Mouse (Mus musculus): Measurements from ENCODE around the gene Gstp3. TPM values are rescaled to one million over a fixed set of nuclear protein-coding genes. Genes with fewer than 3 reads are reported as not detected.

The Gstp3 gene
- total RNA-seq, 2 experiments from 2014 or later: not detected

DNA sequence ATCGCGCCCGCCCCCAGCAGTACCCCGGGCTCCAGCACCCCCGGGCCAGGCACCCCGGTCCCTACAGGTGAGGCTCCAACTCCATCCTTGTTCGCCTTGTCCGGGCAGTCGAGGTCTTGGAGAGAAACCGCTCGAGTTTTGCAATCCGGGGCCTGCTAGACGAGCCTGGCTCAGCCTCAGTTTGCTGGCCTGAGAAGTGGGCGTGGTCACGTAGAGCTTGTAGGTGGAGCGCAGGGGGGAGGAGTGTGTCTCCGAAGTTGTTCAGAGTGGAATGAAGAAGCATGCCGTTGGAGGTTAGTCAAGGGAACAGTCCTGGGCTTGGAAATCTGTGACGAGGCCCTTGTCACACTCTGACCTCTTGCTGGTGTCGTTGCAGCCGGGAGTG lies 38.1 kb upstream of the Gstp3 start:
- no peak for TF ChIP-seq CTCF (conservative IDR thresholded peaks at IDR 0.05)
- peak overlapping the region; percentile 98 for H3K27ac ChIP-seq
- peak in 1 of 2 experiments; percentile 49 for DNase-seq (ENCODE audit: low spot score in 2 of 2)
- H3K4me3 ChIP-seq: peak overlapping the region; percentile 73

DNA sequence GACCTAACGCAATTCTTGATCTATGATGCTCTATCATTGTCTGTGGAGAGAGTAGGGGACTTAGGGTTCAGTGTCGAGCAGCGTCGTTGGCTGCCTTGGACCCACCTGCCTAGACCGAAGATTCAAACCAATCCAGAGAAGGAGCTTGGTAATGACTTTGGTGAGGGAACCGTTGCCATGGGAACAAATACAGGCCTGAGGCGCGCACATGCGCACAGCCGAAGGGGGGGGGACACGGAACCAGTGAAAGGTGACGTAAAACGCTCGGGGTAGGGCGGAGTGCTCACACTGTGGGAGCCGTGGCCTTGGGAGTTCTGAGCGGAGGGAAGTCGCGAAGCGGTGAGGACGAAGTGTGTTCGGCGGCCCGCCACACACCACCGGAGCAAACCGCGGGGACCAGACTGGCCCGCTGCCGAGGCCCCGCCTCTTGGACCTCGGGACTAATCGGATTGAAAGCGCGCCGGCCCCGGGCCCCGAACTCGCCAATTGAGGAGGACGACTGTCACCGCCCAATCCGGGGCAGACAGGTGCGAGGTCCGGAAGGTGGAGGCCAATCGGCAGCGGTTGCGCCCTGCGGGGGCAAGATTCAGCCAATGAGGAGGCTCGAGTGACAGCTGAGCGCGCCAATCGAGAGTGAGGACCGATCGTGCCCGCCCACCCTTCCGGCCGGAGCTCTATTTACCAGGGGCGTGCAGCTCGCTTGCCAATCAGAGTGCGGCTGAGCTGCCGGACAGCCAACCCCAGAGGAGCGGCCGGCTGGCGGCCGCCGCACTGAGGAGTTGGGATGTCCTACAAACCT lies 37.5 kb upstream of the Gstp3 start, which contains the start of gene Cdk2ap2:
Gene Cdk2ap2 (plus strand): TSS at position 541 of the 799 bp plus-strand sequence.
- TF ChIP-seq CTCF (conservative IDR thresholded peaks at IDR 0.05): no peak
- peak within 1 kb of the TSS; percentile 98 for H3K27ac ChIP-seq
- H3K4me3 ChIP-seq: peak within 1 kb of the TSS; percentile 73
- DNase-seq (ENCODE audit: low spot score in 2 of 2): peak; percentile 100

DNA sequence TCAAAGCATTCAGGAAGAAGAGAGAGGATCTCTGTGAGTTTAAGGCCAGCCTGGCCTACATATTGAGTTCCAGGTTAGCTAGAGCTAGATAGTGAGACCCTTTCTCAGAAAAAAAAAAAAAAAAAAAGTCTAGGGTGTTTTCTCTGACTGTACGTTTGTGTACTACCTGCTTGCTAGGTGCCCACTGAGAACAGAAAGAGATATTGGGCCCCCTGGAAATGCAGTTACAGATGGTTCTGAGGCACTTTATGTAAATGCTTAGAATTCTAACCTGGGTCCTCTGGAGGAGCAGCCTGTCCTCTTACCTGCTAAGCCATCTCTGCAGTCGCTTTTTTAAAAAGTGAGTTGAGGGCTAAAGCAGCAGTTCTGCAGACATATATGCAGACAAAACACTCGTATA lies 36.4 kb upstream of the Gstp3 start:
- Histone ChIP-seq H3K27ac (peak overlapping the region; percentile 98), H3K4me3 (no peak overlapping the region; the same call in 1 of the 2 replicates)
- TF ChIP-seq CTCF (conservative IDR thresholded peaks at IDR 0.05): no peak
- no peak for DNase-seq (ENCODE audit: low spot score in 2 of 2)

DNA sequence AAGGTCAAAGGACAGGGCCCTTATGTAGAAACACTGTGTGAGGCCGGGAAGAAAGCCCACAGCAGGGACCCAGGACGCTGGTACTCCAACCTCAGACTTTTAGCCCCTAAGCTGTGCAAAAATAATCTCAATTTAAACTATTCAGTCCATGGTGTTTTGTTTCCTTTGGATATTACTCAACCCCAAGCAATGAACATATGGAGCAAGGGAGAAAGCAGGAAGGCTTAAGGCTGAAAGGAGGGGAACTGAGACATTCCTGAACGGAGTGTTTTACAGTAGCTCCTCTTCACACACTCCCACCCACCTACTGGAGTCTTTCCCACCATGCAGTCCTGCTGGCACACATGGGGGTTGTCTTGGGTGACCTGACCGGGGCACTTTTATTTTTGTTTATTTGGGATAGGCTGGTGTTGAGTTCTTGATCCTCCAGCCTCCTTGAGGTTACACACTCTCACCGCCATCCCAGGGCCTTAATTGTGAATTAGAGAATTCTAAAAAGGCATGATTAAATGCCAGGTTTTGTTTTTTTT lies 35.5 kb upstream of the Gstp3 start:
- peak overlapping the region; percentile 19; the same call in 1 of the 2 replicates for H3K27ac ChIP-seq

DNA sequence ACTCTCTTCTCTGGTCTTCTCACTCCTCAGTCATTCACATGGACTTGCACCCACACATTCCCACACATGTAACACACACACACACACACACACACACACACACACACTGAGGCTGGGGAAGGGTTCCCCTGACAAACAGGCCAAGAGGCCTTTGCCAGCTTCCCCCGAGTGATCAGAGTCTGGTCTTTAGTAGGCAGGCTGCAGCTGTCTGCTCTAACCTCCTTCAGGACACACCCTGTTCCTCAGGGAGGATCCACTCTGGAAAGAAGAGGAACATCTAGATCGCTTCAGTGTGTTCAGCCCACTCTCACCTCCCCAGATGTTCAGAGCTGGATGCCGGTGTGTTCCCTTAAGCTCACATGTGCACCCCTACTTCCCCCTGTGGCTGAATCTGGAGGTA lies 35.0 kb upstream of the Gstp3 start:
- no peak for TF ChIP-seq CTCF (conservative IDR thresholded peaks at IDR 0.05)
- Histone ChIP-seq H3K27ac (peak overlapping the region; percentile 19; the same call in 1 of the 2 replicates), H3K4me3 (no peak overlapping the region)
- no peak for DNase-seq (ENCODE audit: low spot score in 2 of 2)

More for the DNA sequence above, 35.5 kb upstream of the Gstp3 start:
- no peak for DNase-seq (ENCODE audit: low spot score in 2 of 2)
- no peak overlapping the region for H3K4me3 ChIP-seq
- TF ChIP-seq CTCF (conservative IDR thresholded peaks at IDR 0.05): no peak

DNA sequence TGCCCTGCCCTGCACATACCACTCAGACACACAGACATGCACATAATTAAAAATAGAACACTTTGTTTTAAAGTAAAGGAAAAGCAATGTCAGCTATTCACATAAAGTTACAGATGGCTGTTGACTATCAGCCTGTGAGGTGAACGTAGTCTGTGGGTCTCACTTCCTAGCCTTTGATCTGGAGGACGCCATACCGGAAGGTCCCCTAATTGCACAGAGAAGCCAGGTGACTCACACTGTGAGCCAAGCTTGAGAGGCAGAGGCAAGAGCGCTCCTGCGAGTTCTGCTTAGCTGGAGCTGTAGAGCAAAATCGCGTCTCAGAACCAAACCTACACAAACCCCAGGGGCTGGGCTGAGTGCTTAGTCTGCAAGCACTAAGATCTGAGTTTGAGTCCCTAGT lies 34.4 kb upstream of the Gstp3 start:
- no peak overlapping the region for H3K4me3 ChIP-seq
- no peak for DNase-seq (ENCODE audit: low spot score in 2 of 2)
- no peak for TF ChIP-seq CTCF (conservative IDR thresholded peaks at IDR 0.05)
- no peak overlapping the region for H3K27ac ChIP-seq

DNA sequence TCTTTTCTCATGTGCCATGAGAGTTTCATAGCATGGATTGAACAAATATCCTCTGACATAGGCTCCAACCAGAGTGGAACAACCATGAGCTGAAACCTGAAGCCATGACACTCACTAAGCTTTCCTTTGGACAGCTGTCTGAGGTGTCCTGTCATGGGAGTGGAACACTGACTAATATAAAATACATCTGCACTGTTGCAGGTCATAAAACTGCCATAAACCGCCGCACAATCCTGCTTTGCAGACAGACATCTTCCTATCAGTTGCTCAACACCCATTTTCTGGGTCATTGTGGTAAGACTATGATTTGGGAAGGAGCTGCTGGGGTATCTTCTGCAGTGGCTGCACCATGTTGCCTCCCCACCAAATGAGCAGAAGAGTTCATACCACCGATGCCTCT lies 33.4 kb upstream of the Gstp3 start:
- no peak for TF ChIP-seq CTCF (conservative IDR thresholded peaks at IDR 0.05)
- no peak for DNase-seq (ENCODE audit: low spot score in 2 of 2)
- no peak overlapping the region for H3K4me3 ChIP-seq
- no peak overlapping the region for H3K27ac ChIP-seq

DNA sequence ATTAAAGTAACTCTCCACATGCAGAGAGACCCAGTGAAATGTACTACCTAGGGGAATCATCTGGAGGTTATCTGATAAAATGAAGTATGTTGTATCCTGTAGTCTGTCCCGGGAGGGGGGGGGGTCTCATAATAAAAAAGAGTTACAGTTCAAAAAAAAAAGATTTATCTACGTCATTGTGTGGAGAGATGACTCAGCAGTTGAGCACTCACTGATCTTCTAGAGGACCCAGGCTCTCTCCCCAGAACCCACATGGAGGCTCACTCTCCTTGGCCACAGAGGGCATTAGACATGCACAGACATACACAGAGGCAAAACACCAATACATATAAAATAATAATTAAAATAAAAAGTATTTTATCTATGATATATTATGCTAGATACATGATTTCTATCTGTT lies 32.0 kb upstream of the Gstp3 start:
- DNase-seq (ENCODE audit: low spot score in 2 of 2): no peak
- no peak overlapping the region for H3K4me3 ChIP-seq
- TF ChIP-seq CTCF (conservative IDR thresholded peaks at IDR 0.05): no peak
- no peak overlapping the region for H3K27ac ChIP-seq

DNA sequence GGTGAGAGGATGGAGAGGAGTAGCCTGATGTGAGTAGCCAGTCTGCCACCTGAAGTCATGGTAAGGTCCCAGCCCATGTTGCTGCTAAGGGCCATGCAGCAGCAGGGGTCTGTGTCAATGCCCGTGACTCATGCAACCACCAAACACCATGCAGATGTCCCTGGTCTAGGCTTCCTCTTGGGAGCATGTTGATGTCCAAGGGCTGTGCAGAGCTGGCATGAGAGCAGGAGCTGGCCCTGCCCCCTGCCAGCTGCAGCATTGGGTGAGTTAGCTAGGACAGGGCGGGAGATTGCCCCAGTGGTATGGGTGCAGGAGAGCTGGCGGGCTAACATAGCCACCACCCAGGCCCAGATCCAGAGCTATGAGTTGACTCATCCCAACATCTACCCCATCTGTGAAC lies 31.1 kb upstream of the Gstp3 start:
- TF ChIP-seq CTCF (conservative IDR thresholded peaks at IDR 0.05): no peak
- Histone ChIP-seq H3K27ac (no peak overlapping the region), H3K4me3 (no peak overlapping the region)
- no peak for DNase-seq (ENCODE audit: low spot score in 2 of 2)

DNA sequence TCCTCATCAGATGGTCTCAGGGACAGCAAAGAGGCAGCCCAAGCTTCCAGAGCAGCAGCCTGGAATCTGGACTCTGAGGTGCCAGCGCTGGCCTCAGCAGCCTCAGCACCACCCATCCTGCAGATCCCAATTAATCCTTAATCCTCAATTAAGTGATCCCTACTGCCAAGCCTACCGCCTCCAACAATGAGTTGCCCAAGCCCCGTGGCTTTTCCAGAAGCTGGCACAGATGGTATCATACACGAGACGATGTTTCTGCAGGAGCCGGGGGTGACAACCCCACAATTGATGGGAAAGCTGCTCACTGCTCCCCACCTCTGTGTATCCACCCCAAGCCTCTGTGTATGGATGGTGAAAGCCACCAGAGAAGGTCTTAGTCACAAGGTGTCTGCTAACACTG lies 29.8 kb upstream of the Gstp3 start:
- Histone ChIP-seq H3K4me3 (no peak overlapping the region), H3K27ac (no peak overlapping the region)
- no peak for TF ChIP-seq CTCF (conservative IDR thresholded peaks at IDR 0.05)
- peak in 1 of 2 experiments; percentile 65 for DNase-seq (ENCODE audit: low spot score in 2 of 2)

DNA sequence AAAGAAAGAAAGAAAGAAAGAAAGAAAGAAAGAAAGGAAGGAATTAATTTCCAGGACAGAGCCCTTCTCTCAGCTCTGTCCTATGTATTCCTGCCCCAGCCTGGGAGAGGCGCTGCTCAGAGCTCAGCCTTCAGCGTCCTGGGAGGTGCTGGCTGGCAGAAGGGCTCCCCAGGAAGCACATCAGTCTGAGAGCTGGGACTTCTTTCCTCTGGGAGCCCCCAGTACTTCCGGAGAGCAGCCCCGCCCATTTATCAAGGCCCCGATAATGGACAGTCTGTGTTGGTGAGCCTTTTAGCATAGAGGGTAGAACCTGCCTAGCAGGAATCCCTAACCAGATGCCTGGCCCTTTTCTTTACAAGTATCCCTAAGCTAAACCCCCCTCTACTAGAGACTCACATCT lies 28.8 kb upstream of the Gstp3 start:
- H3K4me3 ChIP-seq: no peak overlapping the region
- no peak for TF ChIP-seq CTCF (conservative IDR thresholded peaks at IDR 0.05)
- DNase-seq (ENCODE audit: low spot score in 2 of 2): no peak

DNA sequence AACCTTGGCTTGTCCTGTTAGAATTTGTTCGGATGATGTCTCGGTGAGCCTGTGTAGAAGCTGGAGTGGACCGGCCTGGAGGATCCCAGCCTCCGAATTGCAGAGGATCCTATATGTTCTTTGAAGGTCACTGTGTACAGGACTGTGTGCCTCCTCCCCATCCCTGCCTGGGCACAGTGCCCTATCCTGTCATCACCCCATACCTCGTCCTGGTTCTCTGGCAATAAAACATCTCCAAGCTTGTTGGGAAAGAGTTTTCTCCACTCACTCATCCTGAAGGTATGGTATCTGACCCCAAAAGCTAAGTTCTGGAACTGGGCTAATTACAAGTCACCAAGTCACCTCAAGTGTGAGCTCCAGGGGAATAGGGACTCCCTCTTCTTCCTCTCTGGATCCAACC lies 27.7 kb upstream of the Gstp3 start:
- no peak for TF ChIP-seq CTCF (conservative IDR thresholded peaks at IDR 0.05)
- Histone ChIP-seq H3K27ac (no peak overlapping the region), H3K4me3 (no peak overlapping the region)
- DNase-seq (ENCODE audit: low spot score in 2 of 2): no peak

More for the DNA sequence above, 28.8 kb upstream of the Gstp3 start:
- H3K27ac ChIP-seq: no peak overlapping the region

DNA sequence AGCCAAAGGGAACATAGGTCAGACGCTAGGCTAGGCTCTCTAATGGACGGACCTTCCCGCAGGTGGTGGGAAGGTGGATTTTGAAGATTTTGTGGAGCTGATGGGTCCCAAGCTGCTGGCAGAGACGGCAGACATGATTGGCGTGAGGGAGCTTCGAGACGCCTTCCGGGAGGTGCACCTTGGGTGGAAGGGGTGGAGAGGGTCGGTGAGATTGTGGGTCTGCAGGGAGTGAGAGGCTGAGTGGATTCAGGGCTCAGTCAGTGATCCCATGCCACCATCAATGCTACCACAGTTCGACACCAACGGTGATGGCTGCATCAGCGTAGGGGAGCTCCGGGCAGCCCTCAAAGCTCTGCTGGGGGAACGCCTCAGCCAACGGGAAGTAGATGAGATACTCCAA lies 26.8 kb upstream of the Gstp3 start:
- no peak for TF ChIP-seq CTCF (conservative IDR thresholded peaks at IDR 0.05)
- Histone ChIP-seq H3K27ac (no peak overlapping the region), H3K4me3 (no peak overlapping the region)
- no peak for DNase-seq (ENCODE audit: low spot score in 2 of 2)

DNA sequence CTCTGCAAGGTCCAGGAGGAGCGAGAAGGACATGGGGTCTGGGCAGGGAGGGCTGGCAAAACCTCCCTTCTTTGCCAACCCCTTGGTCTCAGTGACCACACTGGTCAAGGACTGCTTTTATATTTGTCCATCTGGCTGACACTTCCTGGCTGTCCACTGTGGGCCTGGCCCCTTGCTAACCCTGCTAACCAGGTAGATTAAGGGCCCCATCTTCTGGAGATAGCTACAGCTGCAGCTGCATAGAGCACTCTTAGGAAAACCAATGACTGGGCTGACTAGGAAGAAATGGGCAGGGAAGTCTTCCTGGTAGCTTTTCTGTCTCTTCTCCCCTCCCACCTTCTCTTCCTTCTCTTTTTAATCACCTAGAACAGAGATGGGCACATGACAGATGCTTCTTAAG lies 25.6 kb upstream of the Gstp3 start:
- no peak for DNase-seq (ENCODE audit: low spot score in 2 of 2)
- H3K4me3 ChIP-seq: no peak overlapping the region
- TF ChIP-seq CTCF (conservative IDR thresholded peaks at IDR 0.05): peak; percentile 46
- no peak overlapping the region for H3K27ac ChIP-seq
